Mouse (Mus musculus): Measurements from ENCODE around the gene Dpf1. TPM values are rescaled to one million over a fixed set of nuclear protein-coding genes. Genes with fewer than 3 reads are reported as not detected.

Dpf1 gene
- polyA plus RNA-seq, 1 experiment from 2014 or later = 2.2 TPM

GRCm38 (mm10) chr7:29302641-29303040 lies 1.1 kb upstream of the Dpf1 start:
- Histone ChIP-seq H3K27ac (ENCODE audit: poor library complexity, severe bottlenecking) (no peak overlapping the region), H3K4me2 (no peak overlapping the region), H3K36me3 (no peaks in the 10 kb centered on the region), H3K27me3 (replicated peaks) (peaks cover 70% of the 10 kb centered on the region), H3K4me1 (replicated peaks) (peaks cover 25% of the 10 kb centered on the region), H3K9me3 (replicated peaks) (no peaks in the 10 kb centered on the region), H3K4me3 (no peak overlapping the region), H3K9ac (no peak overlapping the region)
- no peak for ATAC-seq (ENCODE audit: insufficient number of reproducible peaks, low FRiP score)
- WGBS = 57% methylated on average over 7 of the region's 7 CpGs

DNA sequence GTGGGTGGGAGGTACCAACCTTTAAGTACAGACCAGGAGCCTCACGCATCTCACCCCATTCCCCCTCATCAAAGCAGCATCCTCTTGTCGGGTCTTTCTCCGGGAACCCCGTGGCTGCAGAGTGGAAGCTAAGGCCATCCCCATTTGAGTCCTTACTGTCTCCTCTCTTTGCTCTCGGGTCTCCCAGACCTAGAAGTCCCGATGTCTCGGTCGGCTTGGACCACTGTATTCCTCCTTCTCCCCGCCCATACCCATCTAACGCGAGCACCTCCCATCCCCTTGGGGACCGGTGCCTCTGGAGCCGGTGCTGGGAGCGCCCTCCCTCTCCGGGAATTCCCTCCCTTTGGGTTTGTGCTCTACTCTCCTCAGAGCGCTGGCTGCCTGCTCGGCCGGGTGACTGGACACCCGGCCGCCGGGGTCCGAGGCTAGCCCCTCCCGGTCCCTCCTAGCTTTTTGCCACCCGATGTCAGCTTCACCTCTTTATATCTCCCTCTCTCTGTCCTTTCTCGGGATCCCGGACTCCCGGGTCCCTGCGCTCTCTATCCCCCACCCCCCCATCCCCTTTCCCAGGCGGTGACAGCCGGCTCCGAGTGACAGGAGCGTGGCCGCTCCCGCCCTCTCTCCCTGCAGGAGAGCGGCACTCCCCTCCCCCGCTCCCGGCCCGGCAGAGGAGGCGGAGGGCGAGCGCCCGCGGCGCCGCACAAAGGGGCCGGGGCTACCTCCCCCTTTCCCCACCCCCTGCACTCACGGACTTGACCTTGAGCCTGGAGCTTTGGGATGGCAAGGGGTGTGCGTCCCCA lies 912 bp downstream of the Dpf1 start:
- no peak overlapping the region for H3K27ac ChIP-seq (ENCODE audit: poor library complexity, severe bottlenecking)
- peak overlapping the region; percentile 53 for H3K9ac ChIP-seq
- H3K4me3 ChIP-seq = peak overlapping the region; percentile 51
- H3K4me2 ChIP-seq = peak overlapping the region; percentile 85
- ATAC-seq (ENCODE audit: insufficient number of reproducible peaks, low FRiP score) = no peak
- no peaks in the 10 kb centered on the region for H3K36me3 ChIP-seq
- no peaks in the 10 kb centered on the region for H3K9me3 ChIP-seq (replicated peaks)
- H3K4me1 ChIP-seq (replicated peaks) = peaks cover 37% of the 10 kb centered on the region
- under 1% methylated on average over 48 of the region's 48 CpGs for WGBS
- peaks cover 72% of the 10 kb centered on the region for H3K27me3 ChIP-seq (replicated peaks)

- Histone ChIP-seq H3K9me3 (replicated peaks) (no peaks in the 10 kb centered on the region), H3K4me3 (peak overlapping the region; percentile 51), H3K36me3 (no peaks in the 10 kb centered on the region), H3K27ac (ENCODE audit: poor library complexity, severe bottlenecking) (no peak overlapping the region), H3K9ac (peak overlapping the region; percentile 53), H3K4me1 (replicated peaks) (peaks cover 39% of the 10 kb centered on the region), H3K27me3 (replicated peaks) (peaks cover 77% of the 10 kb centered on the region), H3K4me2 (peak overlapping the region; percentile 85)
- no peak for ATAC-seq (ENCODE audit: insufficient number of reproducible peaks, low FRiP score)
- WGBS = 23% methylated on average over 9 of the region's 9 CpGs
Measured at GRCm38 (mm10) chr7:29305263-29305988, 1.7 kb downstream of the Dpf1 start.

- ATAC-seq (ENCODE audit: insufficient number of reproducible peaks, low FRiP score) = no peak
- no peak overlapping the region for H3K9ac ChIP-seq
- H3K9me3 ChIP-seq (replicated peaks) = no peaks in the 10 kb centered on the region
- H3K4me2 ChIP-seq = no peak overlapping the region
- no peak overlapping the region for H3K27ac ChIP-seq (ENCODE audit: poor library complexity, severe bottlenecking)
- 37% methylated on average over 7 of the region's 7 CpGs for WGBS
- no peaks in the 10 kb centered on the region for H3K36me3 ChIP-seq
- H3K4me1 ChIP-seq (replicated peaks) = peaks cover 39% of the 10 kb centered on the region
- no peak overlapping the region for H3K4me3 ChIP-seq
- H3K27me3 ChIP-seq (replicated peaks) = peaks cover 84% of the 10 kb centered on the region
Measured at GRCm38 (mm10) chr7:29306108-29306507, 2.4 kb downstream of the Dpf1 start.

DNA sequence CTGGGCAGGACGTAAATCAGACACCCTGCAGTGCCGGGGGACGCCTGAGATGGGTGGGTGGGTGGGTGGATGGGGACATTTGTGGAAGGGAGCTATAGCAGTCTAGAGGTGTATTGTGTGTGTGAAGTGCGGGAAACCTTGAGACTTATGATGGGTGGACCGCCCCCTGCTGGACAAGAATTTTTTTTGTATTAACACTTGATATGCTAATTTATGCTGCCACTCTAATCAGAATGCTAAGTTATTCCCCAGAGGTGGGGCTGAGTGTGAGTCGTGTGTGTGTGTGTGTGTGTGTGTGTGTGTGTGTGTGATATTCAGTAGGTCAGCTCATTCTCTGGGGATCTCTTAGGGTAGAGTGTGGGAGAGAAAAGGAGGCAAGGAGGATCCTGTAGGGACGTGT lies 2.9 kb downstream of the Dpf1 start:
- Histone ChIP-seq H3K4me1 (replicated peaks) (peaks cover 39% of the 10 kb centered on the region), H3K27me3 (replicated peaks) (peaks cover 89% of the 10 kb centered on the region), H3K9me3 (replicated peaks) (no peaks in the 10 kb centered on the region), H3K27ac (ENCODE audit: poor library complexity, severe bottlenecking) (no peak overlapping the region), H3K9ac (no peak overlapping the region), H3K4me2 (no peak overlapping the region), H3K36me3 (no peaks in the 10 kb centered on the region), H3K4me3 (no peak overlapping the region)
- no peak for ATAC-seq (ENCODE audit: insufficient number of reproducible peaks, low FRiP score)
- 23% methylated on average over 7 of the region's 7 CpGs for WGBS

GRCm38 (mm10) chr7:29307350-29308104 lies 3.8 kb downstream of the Dpf1 start:
- Histone ChIP-seq H3K4me3 (peak overlapping the region; percentile 70), H3K27ac (ENCODE audit: poor library complexity, severe bottlenecking) (no peak overlapping the region), H3K36me3 (no peaks in the 10 kb centered on the region), H3K9ac (peak overlapping the region; percentile 68), H3K27me3 (replicated peaks) (peaks cover 80% of the 10 kb centered on the region), H3K9me3 (replicated peaks) (no peaks in the 10 kb centered on the region), H3K4me1 (replicated peaks) (peaks cover 39% of the 10 kb centered on the region), H3K4me2 (peak overlapping the region; percentile 98)
- ATAC-seq (ENCODE audit: insufficient number of reproducible peaks, low FRiP score) = peak; percentile 87
- WGBS = 1% methylated on average over 42 of the region's 42 CpGs

DNA sequence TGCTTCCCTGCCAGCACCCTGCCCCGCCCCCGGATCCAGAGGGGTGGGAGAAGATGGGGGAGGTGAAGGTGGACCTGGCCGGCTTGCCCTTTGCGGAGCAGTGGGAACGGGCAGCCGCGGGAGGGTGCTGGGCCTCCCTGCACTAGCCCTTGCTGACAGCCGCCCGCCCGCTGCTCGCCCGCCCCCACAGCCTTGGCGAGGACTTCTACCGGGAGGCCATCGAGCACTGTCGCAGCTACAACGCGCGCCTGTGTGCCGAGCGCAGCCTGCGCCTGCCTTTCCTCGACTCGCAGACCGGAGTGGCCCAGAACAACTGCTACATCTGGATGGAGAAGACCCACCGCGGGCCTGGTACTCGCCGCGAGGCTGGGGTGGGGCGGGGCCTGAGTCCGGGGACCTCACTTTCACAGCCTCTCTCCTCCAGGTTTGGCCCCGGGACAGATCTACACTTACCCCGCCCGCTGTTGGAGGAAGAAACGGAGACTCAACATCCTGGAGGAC lies 5.5 kb downstream of the Dpf1 start:
- H3K36me3 ChIP-seq = no peaks in the 10 kb centered on the region
- H3K27ac ChIP-seq (ENCODE audit: poor library complexity, severe bottlenecking) = no peak overlapping the region
- 0 out of 2 replicates have a peak, but pooled peaks have one; percentile 6 for ATAC-seq (ENCODE audit: insufficient number of reproducible peaks, low FRiP score)
- peaks cover 70% of the 10 kb centered on the region for H3K27me3 ChIP-seq (replicated peaks)
- H3K4me3 ChIP-seq = peak overlapping the region; percentile 53
- no peaks in the 10 kb centered on the region for H3K9me3 ChIP-seq (replicated peaks)
- H3K4me2 ChIP-seq = peak overlapping the region; percentile 98
- WGBS = 1% methylated on average over 33 of the region's 36 CpGs
- peak overlapping the region; percentile 53 for H3K9ac ChIP-seq
- peaks cover 35% of the 10 kb centered on the region for H3K4me1 ChIP-seq (replicated peaks)

DNA sequence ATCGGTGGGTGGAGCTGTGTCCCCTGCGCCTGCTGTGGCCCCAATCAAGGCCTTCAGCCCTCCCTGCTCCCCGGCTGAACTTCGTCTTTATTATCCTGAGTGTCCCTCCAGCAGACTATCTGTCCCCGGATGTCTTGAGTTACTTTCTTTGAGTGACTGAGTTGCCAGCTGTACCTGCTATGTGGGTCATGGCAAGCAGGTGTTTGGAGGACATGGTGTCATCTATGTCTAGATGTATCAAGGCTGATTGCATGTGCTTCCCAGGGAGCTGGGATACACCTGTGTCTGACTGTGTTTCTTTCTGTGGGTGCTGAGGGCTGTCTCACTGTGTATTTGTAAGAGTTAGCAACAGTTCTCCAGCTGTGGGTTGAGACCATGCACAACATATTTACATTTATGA lies 6.0 kb downstream of the Dpf1 start:
- H3K4me3 ChIP-seq = peak overlapping the region; percentile 53
- H3K27me3 ChIP-seq (replicated peaks) = peaks cover 66% of the 10 kb centered on the region
- H3K9ac ChIP-seq = peak overlapping the region; percentile 53; the same call in 1 of the 2 replicates
- no peak for ATAC-seq (ENCODE audit: insufficient number of reproducible peaks, low FRiP score)
- peak overlapping the region; percentile 98 for H3K4me2 ChIP-seq
- H3K4me1 ChIP-seq (replicated peaks) = peaks cover 30% of the 10 kb centered on the region
- no peaks in the 10 kb centered on the region for H3K36me3 ChIP-seq
- WGBS = 9% methylated on average over 5 of the region's 5 CpGs
- no peak overlapping the region for H3K27ac ChIP-seq (ENCODE audit: poor library complexity, severe bottlenecking)
- no peaks in the 10 kb centered on the region for H3K9me3 ChIP-seq (replicated peaks)

DNA sequence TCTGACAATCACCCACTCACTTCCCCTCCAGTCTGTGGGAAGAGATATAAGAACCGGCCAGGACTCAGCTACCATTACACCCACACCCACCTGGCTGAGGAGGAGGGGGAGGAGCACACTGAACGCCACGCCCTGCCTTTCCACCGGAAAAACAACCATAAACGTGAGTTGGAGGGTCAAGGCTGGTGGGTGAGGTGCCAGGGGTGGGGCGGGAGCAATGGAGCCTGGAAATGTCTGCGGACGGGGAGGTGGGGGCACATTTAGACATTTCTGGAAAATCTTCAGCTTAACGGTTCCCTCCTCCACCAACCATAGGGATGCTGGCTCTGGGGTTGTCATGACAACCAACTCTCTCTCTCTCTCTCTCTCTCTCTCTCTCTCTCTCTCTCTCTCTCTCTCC lies 9.3 kb downstream of the Dpf1 start:
- peaks cover 63% of the 10 kb centered on the region for H3K27me3 ChIP-seq (replicated peaks)
- no peaks in the 10 kb centered on the region for H3K36me3 ChIP-seq
- no peak overlapping the region for H3K9ac ChIP-seq
- H3K4me2 ChIP-seq = no peak overlapping the region
- ATAC-seq (ENCODE audit: insufficient number of reproducible peaks, low FRiP score) = no peak
- no peak overlapping the region for H3K4me3 ChIP-seq
- 53% methylated on average over 9 of the region's 9 CpGs for WGBS
- H3K4me1 ChIP-seq (replicated peaks) = peaks cover 32% of the 10 kb centered on the region
- no peak overlapping the region for H3K27ac ChIP-seq (ENCODE audit: poor library complexity, severe bottlenecking)
- no peaks in the 10 kb centered on the region for H3K9me3 ChIP-seq (replicated peaks)

DNA sequence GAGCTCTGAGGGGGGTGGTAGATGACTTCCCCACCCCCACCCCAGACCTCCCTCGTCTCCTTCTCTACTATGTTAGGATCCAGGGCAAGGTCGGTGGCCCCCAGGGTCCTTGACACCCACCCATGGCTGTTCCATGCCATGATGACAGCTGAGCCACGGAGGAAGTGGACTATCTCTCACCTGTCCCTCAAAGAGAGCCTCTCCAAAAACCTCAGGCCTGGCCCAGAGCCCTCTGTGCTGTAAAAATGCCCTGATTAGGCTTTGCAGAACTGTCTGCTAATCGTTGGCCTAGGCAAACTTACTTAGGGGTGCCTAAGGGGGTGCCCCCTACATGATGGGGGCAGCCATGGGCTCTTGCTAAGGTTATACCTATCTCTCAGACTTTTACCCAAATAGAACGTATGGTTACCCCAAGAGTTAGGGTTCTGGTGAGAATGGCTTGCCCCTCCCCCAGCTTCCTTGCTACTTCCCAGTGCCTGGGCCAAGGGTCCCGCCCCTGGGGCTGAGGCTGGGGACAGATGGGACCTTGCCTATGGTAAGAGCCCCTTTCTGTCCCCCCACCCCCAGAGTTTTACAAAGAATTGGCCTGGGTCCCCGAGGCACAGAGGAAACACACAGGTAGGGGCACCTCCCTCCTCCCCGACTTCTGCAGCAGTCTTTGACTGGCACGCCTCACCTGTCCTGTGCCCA lies 10.0 kb downstream of the Dpf1 start:
- no peak overlapping the region for H3K9ac ChIP-seq
- H3K4me1 ChIP-seq (replicated peaks) = peaks cover 37% of the 10 kb centered on the region
- H3K27me3 ChIP-seq (replicated peaks) = peaks cover 63% of the 10 kb centered on the region
- no peaks in the 10 kb centered on the region for H3K9me3 ChIP-seq (replicated peaks)
- ATAC-seq (ENCODE audit: insufficient number of reproducible peaks, low FRiP score) = no peak
- no peak overlapping the region for H3K4me3 ChIP-seq
- 58% methylated on average over 9 of the region's 9 CpGs for WGBS
- H3K4me2 ChIP-seq = no peak overlapping the region
- H3K27ac ChIP-seq (ENCODE audit: poor library complexity, severe bottlenecking) = no peak overlapping the region
- no peaks in the 10 kb centered on the region for H3K36me3 ChIP-seq
